Mouse (Mus musculus): ENCODE measurements around the gene Cplx3. TPM values are rescaled to one million over a fixed set of nuclear protein-coding genes. Genes with fewer than 3 reads are reported as not detected.

Gene Cplx3
- polyA plus RNA-seq (2014; fragmentation: Nextera tagmentation; extraction: Ambion mirVana): 0.74 and 0.96 TPM in 2 replicates

- Histone ChIP-seq H3K9me3 (ENCODE audit: control insufficient read depth, low read length) (no peaks in the 10 kb centered on the region), H3K27me3 (ENCODE audit: control insufficient read depth, insufficient read depth, low read length) (0 out of 2 replicates have a peak, but pooled peaks cover 2% of the 10 kb centered on the region), H3K4me2 (ENCODE audit: low read length) (peak within 1 kb of the TSS; percentile 41), H3K27ac (replicated peaks; ENCODE audit: low read depth, low read length) (no peak within 1 kb of the TSS), H3K9ac (replicated peaks; ENCODE audit: low read length) (no peak within 1 kb of the TSS), H3K4me3 (replicated peaks; ENCODE audit: low read depth, low read length) (no peak within 1 kb of the TSS), H3K4me1 (ENCODE audit: control insufficient read depth, insufficient read depth, low read length) (peaks cover 22% of the 10 kb centered on the region), H3K36me3 (ENCODE audit: control insufficient read depth, insufficient read depth, low read length) (no peaks in the 10 kb centered on the region)
- ATAC-seq (ENCODE audit: low FRiP score, low TSS enrichment) (peak; percentile 63; the same call in 1 of the 2 replicates), DNase-seq (peak; percentile 66)
- WGBS: 5% methylated on average over 24 of the region's 24 CpGs
These were observed at the start of gene Cplx3 for GRCm38 (mm10) chr9:57606139-57606851. TSS of gene Cplx3 (minus strand) at chr9:57606281.

GRCm38 (mm10) chr9:57655749-57656148 lies 49.7 kb upstream of the Cplx3 start:
- Histone ChIP-seq H3K4me3 (replicated peaks; ENCODE audit: low read depth, low read length) (no peak overlapping the region), H3K27me3 (ENCODE audit: control insufficient read depth, insufficient read depth, low read length) (0 out of 2 replicates have a peak, but pooled peaks cover 5% of the 10 kb centered on the region), H3K9me3 (ENCODE audit: control insufficient read depth, low read length) (no peaks in the 10 kb centered on the region), H3K9ac (replicated peaks; ENCODE audit: low read length) (no peak overlapping the region), H3K36me3 (ENCODE audit: control insufficient read depth, insufficient read depth, low read length) (no peaks in the 10 kb centered on the region), H3K4me2 (ENCODE audit: low read length) (peak overlapping the region; percentile 39), H3K4me1 (ENCODE audit: control insufficient read depth, insufficient read depth, low read length) (peaks cover 5% of the 10 kb centered on the region; the same call in 1 of the 2 replicates), H3K27ac (replicated peaks; ENCODE audit: low read depth, low read length) (no peak overlapping the region)
- ATAC-seq (ENCODE audit: low FRiP score, low TSS enrichment): peak; percentile 87
- DNase-seq: peak; percentile 97
- 1% methylated on average over 11 of the region's 11 CpGs for WGBS

- Histone ChIP-seq H3K4me3 (replicated peaks; ENCODE audit: low read depth, low read length) (no peak overlapping the region), H3K9ac (replicated peaks; ENCODE audit: low read length) (no peak overlapping the region), H3K9me3 (ENCODE audit: control insufficient read depth, low read length) (no peaks in the 10 kb centered on the region), H3K36me3 (ENCODE audit: control insufficient read depth, insufficient read depth, low read length) (no peaks in the 10 kb centered on the region), H3K27me3 (ENCODE audit: control insufficient read depth, insufficient read depth, low read length) (0 out of 2 replicates have a peak, but pooled peaks cover 5% of the 10 kb centered on the region), H3K27ac (replicated peaks; ENCODE audit: low read depth, low read length) (no peak overlapping the region), H3K4me1 (ENCODE audit: control insufficient read depth, insufficient read depth, low read length) (peaks cover 5% of the 10 kb centered on the region; the same call in 1 of the 2 replicates), H3K4me2 (ENCODE audit: low read length) (no peak overlapping the region)
- ATAC-seq (ENCODE audit: low FRiP score, low TSS enrichment) (no peak), DNase-seq (no peak)
- 96% methylated on average over 1 of the region's 1 CpGs for WGBS
These were observed 48.9 kb upstream of the Cplx3 start for GRCm38 (mm10) chr9:57654966-57655365.

GRCm38 (mm10) chr9:57653283-57653682 lies 47.2 kb upstream of the Cplx3 start, which contains the start of gene Csk:
TSS of gene Csk (minus strand) at chr9:57653631.
- ATAC-seq (ENCODE audit: low FRiP score, low TSS enrichment) (no peak), DNase-seq (no peak)
- 0 out of 2 replicates have a peak, but pooled peaks cover 5% of the 10 kb centered on the region for H3K27me3 ChIP-seq (ENCODE audit: control insufficient read depth, insufficient read depth, low read length)
- H3K4me3 ChIP-seq (replicated peaks; ENCODE audit: low read depth, low read length): no peak within 1 kb of the TSS
- H3K9ac ChIP-seq (replicated peaks; ENCODE audit: low read length): no peak within 1 kb of the TSS
- peaks cover 5% of the 10 kb centered on the region; the same call in 1 of the 2 replicates for H3K4me1 ChIP-seq (ENCODE audit: control insufficient read depth, insufficient read depth, low read length)
- H3K4me2 ChIP-seq (ENCODE audit: low read length): no peak within 1 kb of the TSS
- no peaks in the 10 kb centered on the region for H3K36me3 ChIP-seq (ENCODE audit: control insufficient read depth, insufficient read depth, low read length)
- H3K9me3 ChIP-seq (ENCODE audit: control insufficient read depth, low read length): no peaks in the 10 kb centered on the region
- 41% methylated on average over 5 of the region's 5 CpGs for WGBS
- H3K27ac ChIP-seq (replicated peaks; ENCODE audit: low read depth, low read length): no peak within 1 kb of the TSS

GRCm38 (mm10) chr9:57652855-57653254 lies 46.8 kb upstream of the Cplx3 start:
- Histone ChIP-seq H3K9me3 (ENCODE audit: control insufficient read depth, low read length) (no peaks in the 10 kb centered on the region), H3K27me3 (ENCODE audit: control insufficient read depth, insufficient read depth, low read length) (0 out of 2 replicates have a peak, but pooled peaks cover 5% of the 10 kb centered on the region), H3K36me3 (ENCODE audit: control insufficient read depth, insufficient read depth, low read length) (no peaks in the 10 kb centered on the region), H3K9ac (replicated peaks; ENCODE audit: low read length) (no peak overlapping the region), H3K4me3 (replicated peaks; ENCODE audit: low read depth, low read length) (no peak overlapping the region), H3K27ac (replicated peaks; ENCODE audit: low read depth, low read length) (no peak overlapping the region), H3K4me1 (ENCODE audit: control insufficient read depth, insufficient read depth, low read length) (peaks cover 5% of the 10 kb centered on the region; the same call in 1 of the 2 replicates), H3K4me2 (ENCODE audit: low read length) (no peak overlapping the region)
- no peak for DNase-seq
- WGBS: 9% methylated on average over 3 of the region's 3 CpGs
- no peak for ATAC-seq (ENCODE audit: low FRiP score, low TSS enrichment)

- Histone ChIP-seq H3K4me2 (ENCODE audit: low read length) (no peak overlapping the region), H3K27me3 (ENCODE audit: control insufficient read depth, insufficient read depth, low read length) (0 out of 2 replicates have a peak, but pooled peaks cover 5% of the 10 kb centered on the region), H3K27ac (replicated peaks; ENCODE audit: low read depth, low read length) (no peak overlapping the region), H3K4me3 (replicated peaks; ENCODE audit: low read depth, low read length) (no peak overlapping the region), H3K36me3 (ENCODE audit: control insufficient read depth, insufficient read depth, low read length) (no peaks in the 10 kb centered on the region), H3K9ac (replicated peaks; ENCODE audit: low read length) (no peak overlapping the region), H3K9me3 (ENCODE audit: control insufficient read depth, low read length) (no peaks in the 10 kb centered on the region), H3K4me1 (ENCODE audit: control insufficient read depth, insufficient read depth, low read length) (peaks cover 5% of the 10 kb centered on the region; the same call in 1 of the 2 replicates)
- no peak for ATAC-seq (ENCODE audit: low FRiP score, low TSS enrichment)
- DNase-seq: no peak
- WGBS: 59% methylated on average over 9 of the region's 9 CpGs
These were observed 46.3 kb upstream of the Cplx3 start for GRCm38 (mm10) chr9:57652351-57652750.

GRCm38 (mm10) chr9:57650786-57651311 lies 44.8 kb upstream of the Cplx3 start:
- WGBS: 37% methylated on average over 6 of the region's 6 CpGs
- H3K4me2 ChIP-seq (ENCODE audit: low read length): no peak overlapping the region
- peak; percentile 44 for DNase-seq
- H3K27me3 ChIP-seq (ENCODE audit: control insufficient read depth, insufficient read depth, low read length): 0 out of 2 replicates have a peak, but pooled peaks cover 5% of the 10 kb centered on the region
- H3K9me3 ChIP-seq (ENCODE audit: control insufficient read depth, low read length): no peaks in the 10 kb centered on the region
- no peak overlapping the region for H3K4me3 ChIP-seq (replicated peaks; ENCODE audit: low read depth, low read length)
- no peak overlapping the region for H3K27ac ChIP-seq (replicated peaks; ENCODE audit: low read depth, low read length)
- H3K36me3 ChIP-seq (ENCODE audit: control insufficient read depth, insufficient read depth, low read length): no peaks in the 10 kb centered on the region
- no peak overlapping the region for H3K9ac ChIP-seq (replicated peaks; ENCODE audit: low read length)
- peaks cover 5% of the 10 kb centered on the region; the same call in 1 of the 2 replicates for H3K4me1 ChIP-seq (ENCODE audit: control insufficient read depth, insufficient read depth, low read length)
- no peak for ATAC-seq (ENCODE audit: low FRiP score, low TSS enrichment)

GRCm38 (mm10) chr9:57650130-57650785 lies 44.2 kb upstream of the Cplx3 start:
- Histone ChIP-seq H3K4me2 (ENCODE audit: low read length) (no peak overlapping the region), H3K4me3 (replicated peaks; ENCODE audit: low read depth, low read length) (no peak overlapping the region), H3K9ac (replicated peaks; ENCODE audit: low read length) (no peak overlapping the region), H3K27ac (replicated peaks; ENCODE audit: low read depth, low read length) (no peak overlapping the region), H3K4me1 (ENCODE audit: control insufficient read depth, insufficient read depth, low read length) (peaks cover 5% of the 10 kb centered on the region; the same call in 1 of the 2 replicates), H3K9me3 (ENCODE audit: control insufficient read depth, low read length) (no peaks in the 10 kb centered on the region), H3K27me3 (ENCODE audit: control insufficient read depth, insufficient read depth, low read length) (0 out of 2 replicates have a peak, but pooled peaks cover 5% of the 10 kb centered on the region), H3K36me3 (ENCODE audit: control insufficient read depth, insufficient read depth, low read length) (no peaks in the 10 kb centered on the region)
- no peak for ATAC-seq (ENCODE audit: low FRiP score, low TSS enrichment)
- no peak for DNase-seq
- WGBS: 93% methylated on average over 6 of the region's 6 CpGs

All from midbrain, embryonic 14.5 days (tissue).